Mouse (Mus musculus): ENCODE measurements around the gene Tns2. TPM values are rescaled to one million over a fixed set of nuclear protein-coding genes. Genes with fewer than 3 reads are reported as not detected.
"Not testable (repeated sequence)": the region's sequence is repeated elsewhere in the genome, so short reads cannot be mapped to it uniquely, and the experiment has no call there.

Gene Tns2
- polyA plus RNA-seq, 1 experiment from 2014 or later = 72.8 TPM

DNA sequence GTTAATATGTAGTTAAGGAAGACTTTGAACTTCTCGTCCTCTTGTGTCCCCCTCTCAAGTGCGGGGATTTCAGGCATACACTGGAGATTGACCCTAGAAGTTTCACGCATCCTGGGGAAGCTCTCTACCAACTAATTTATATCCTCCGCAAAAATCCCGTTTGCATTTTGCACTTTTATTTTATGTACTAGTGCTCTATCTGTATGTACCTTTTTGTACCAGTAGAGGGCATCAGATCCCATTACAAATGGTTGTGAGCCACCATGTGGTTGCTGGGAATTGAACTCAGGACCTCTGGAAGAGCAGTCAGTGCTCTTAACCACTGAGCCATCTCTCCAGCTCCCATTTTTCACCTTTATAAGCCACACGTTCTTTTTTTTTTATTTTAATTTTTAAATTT is 54.8 kb downstream of the Tns2 start:
- WGBS = 85% methylated on average over 6 of the region's 6 CpGs

GRCm38 (mm10) chr15:102156836-102157235 is 56.6 kb downstream of the Tns2 start:
- 0 out of 2 replicates have a peak overlapping the region, but pooled peaks have one; percentile 20 for H3K9ac ChIP-seq (ENCODE audit: low read length)
- no peaks in the 10 kb centered on the region for H3K36me3 ChIP-seq (ENCODE audit: control insufficient read depth, insufficient read depth, low read length)
- no peaks in the 10 kb centered on the region; the same call in 1 of the 2 replicates for H3K4me1 ChIP-seq (replicated peaks; ENCODE audit: control insufficient read depth, insufficient read depth, low read length)
- WGBS = 41% methylated on average over 20 of the region's 20 CpGs
- no peak overlapping the region for H3K4me3 ChIP-seq (ENCODE audit: low read length)
- H3K27ac ChIP-seq (ENCODE audit: low read length) = no peak overlapping the region
- peak; percentile 38; the same call in 1 of the 2 replicates for ATAC-seq (ENCODE audit: low read depth)
- H3K27me3 ChIP-seq (ENCODE audit: control insufficient read depth, insufficient read depth, low read depth, low read length) = no peaks in the 10 kb centered on the region
- H3K4me2 ChIP-seq (ENCODE audit: low read depth, low read length) = no peak overlapping the region
- H3K9me3 ChIP-seq (ENCODE audit: control insufficient read depth, low read length) = no peaks in the 10 kb centered on the region

More for the DNA sequence above, 54.8 kb downstream of the Tns2 start:
- H3K9me3 ChIP-seq (ENCODE audit: control insufficient read depth, low read length); H3K27me3 ChIP-seq (ENCODE audit: control insufficient read depth, insufficient read depth, low read depth, low read length); H3K36me3 ChIP-seq (ENCODE audit: control insufficient read depth, insufficient read depth, low read length); H3K4me2 ChIP-seq (ENCODE audit: low read depth, low read length); H3K27ac ChIP-seq (ENCODE audit: low read length); H3K9ac ChIP-seq (ENCODE audit: low read length); H3K4me3 ChIP-seq (ENCODE audit: low read length); ATAC-seq (ENCODE audit: low read depth): not testable (repeated sequence)
- H3K4me1 ChIP-seq (replicated peaks; ENCODE audit: control insufficient read depth, insufficient read depth, low read length) = peaks cover 10% of the 10 kb centered on the region

GRCm38 (mm10) chr15:102160415-102161060 is 60.3 kb downstream of the Tns2 start:
- H3K9me3 ChIP-seq (ENCODE audit: control insufficient read depth, low read length) = no peaks in the 10 kb centered on the region
- H3K9ac ChIP-seq (ENCODE audit: low read length) = no peak overlapping the region
- H3K4me1 ChIP-seq (replicated peaks; ENCODE audit: control insufficient read depth, insufficient read depth, low read length) = no peaks in the 10 kb centered on the region; the same call in 1 of the 2 replicates
- H3K36me3 ChIP-seq (ENCODE audit: control insufficient read depth, insufficient read depth, low read length) = no peaks in the 10 kb centered on the region
- H3K27ac ChIP-seq (ENCODE audit: low read length) = no peak overlapping the region
- no peak overlapping the region for H3K4me3 ChIP-seq (ENCODE audit: low read length)
- H3K27me3 ChIP-seq (ENCODE audit: control insufficient read depth, insufficient read depth, low read depth, low read length) = no peaks in the 10 kb centered on the region
- WGBS = 54% methylated on average over 27 of the region's 27 CpGs
- H3K4me2 ChIP-seq (ENCODE audit: low read depth, low read length) = no peak overlapping the region
- no peak for ATAC-seq (ENCODE audit: low read depth)

DNA sequence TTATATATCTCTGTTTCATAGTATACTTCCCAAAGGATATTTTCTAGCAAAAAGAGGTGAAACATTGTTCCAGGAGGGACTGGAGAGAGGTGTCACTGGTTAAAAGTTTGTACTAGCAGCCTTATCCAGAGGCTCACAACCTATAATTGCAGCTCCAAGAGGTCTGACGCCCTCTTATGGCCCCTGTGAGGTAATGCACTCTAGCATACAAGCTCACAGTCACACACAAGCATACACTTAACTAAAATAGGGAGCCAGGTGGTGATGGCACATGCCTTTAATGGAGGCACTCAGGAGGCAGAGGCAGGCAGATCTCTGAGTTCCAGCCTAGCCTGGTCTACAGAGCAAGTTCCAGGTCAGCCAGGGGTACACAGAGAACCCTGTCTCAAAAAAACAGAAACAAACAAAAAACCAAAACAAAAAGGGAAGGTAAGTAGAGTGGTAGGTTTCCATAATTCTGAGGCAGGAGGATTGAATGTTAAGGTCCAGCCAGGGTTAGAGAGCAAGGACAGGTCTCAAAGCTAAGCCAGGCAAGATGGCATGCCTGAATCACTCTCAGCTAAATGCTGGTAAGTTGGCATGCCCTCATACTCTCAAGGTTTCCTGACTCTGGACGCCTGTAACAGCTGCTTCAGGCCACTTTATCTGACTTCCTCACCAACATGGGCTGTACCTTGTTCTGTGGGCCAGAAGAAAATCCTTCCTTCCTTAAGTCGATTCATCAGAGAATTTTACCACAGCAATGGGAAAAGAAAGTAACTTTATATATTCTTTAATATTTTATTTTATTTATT is 63.9 kb downstream of the Tns2 start:
- no peak for ATAC-seq (ENCODE audit: low read depth)
- Histone ChIP-seq H3K27ac (ENCODE audit: low read length) (no peak overlapping the region), H3K9ac (ENCODE audit: low read length) (no peak overlapping the region), H3K4me2 (ENCODE audit: low read depth, low read length) (no peak overlapping the region), H3K27me3 (ENCODE audit: control insufficient read depth, insufficient read depth, low read depth, low read length) (no peaks in the 10 kb centered on the region), H3K4me3 (ENCODE audit: low read length) (no peak overlapping the region), H3K4me1 (replicated peaks; ENCODE audit: control insufficient read depth, insufficient read depth, low read length) (peaks cover 11% of the 10 kb centered on the region), H3K36me3 (ENCODE audit: control insufficient read depth, insufficient read depth, low read length) (no peaks in the 10 kb centered on the region), H3K9me3 (ENCODE audit: control insufficient read depth, low read length) (no peaks in the 10 kb centered on the region)
- 50% methylated on average over 3 of the region's 3 CpGs for WGBS

DNA sequence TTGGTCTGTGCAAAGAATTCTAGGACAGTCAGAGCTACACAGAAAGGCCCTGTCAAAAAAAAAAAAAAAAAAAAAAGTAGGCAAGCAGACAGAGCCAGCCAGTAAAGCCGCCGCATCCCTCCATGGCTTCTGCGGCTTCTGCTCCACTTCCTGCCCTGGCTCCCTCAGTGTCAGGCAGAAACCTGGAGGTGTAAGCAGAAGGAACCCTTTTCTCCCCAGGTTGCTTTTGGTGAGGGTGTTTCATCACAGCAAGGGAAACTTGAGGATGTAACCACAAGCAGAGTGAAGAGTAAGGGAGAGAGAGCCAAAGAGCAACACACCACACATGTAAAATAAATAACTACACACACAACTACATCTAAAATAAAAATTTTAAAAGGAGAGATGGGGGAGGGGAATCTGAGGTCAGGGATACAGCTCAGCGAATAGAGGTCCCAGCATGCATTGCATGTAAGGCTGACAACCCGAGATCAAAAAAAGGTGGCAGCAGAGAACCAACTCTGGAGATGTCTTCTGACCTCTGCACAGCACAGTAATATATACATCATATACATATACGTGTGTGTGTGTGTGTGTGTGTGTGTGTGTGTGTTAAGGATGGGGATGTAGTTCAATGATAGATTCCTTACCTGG is 65.4 kb downstream of the Tns2 start:
- no peaks in the 10 kb centered on the region for H3K9me3 ChIP-seq (ENCODE audit: control insufficient read depth, low read length)
- H3K27me3 ChIP-seq (ENCODE audit: control insufficient read depth, insufficient read depth, low read depth, low read length) = no peaks in the 10 kb centered on the region
- no peak overlapping the region for H3K4me2 ChIP-seq (ENCODE audit: low read depth, low read length)
- H3K36me3 ChIP-seq (ENCODE audit: control insufficient read depth, insufficient read depth, low read length) = no peaks in the 10 kb centered on the region
- WGBS = 19% methylated on average over 6 of the region's 6 CpGs
- no peak overlapping the region for H3K4me3 ChIP-seq (ENCODE audit: low read length)
- H3K4me1 ChIP-seq (replicated peaks; ENCODE audit: control insufficient read depth, insufficient read depth, low read length) = peaks cover 11% of the 10 kb centered on the region
- H3K9ac ChIP-seq (ENCODE audit: low read length) = no peak overlapping the region
- H3K27ac ChIP-seq (ENCODE audit: low read length) = no peak overlapping the region
- ATAC-seq (ENCODE audit: low read depth) = no peak

Other genes with a start within 250 kb of the Tns2 start
- 0.29 and 4.4 TPM in 2 replicates for gene Krt1, start 249.6 kb upstream of the Tns2 start, polyA plus RNA-seq (2015; fragmentation: Nextera tagmentation; extraction: Ambion mirVana)
- gene Krt77, start 230.7 kb upstream of the Tns2 start, polyA plus RNA-seq (2015; fragmentation: Nextera tagmentation; extraction: Ambion mirVana) = 1.0 TPM in 1 of 2 replicates, not detected in the other
- gene Krt76, start 207.5 kb upstream of the Tns2 start, polyA plus RNA-seq (2015; fragmentation: Nextera tagmentation; extraction: Ambion mirVana) = not detected in 2 replicates
- gene Krt4, start 175.7 kb upstream of the Tns2 start, polyA plus RNA-seq (2015; fragmentation: Nextera tagmentation; extraction: Ambion mirVana) = 14.2 and 23.3 TPM in 2 replicates
- 0.80 and 1.2 TPM in 2 replicates for gene Krt79, start 160.1 kb upstream of the Tns2 start, polyA plus RNA-seq (2015; fragmentation: Nextera tagmentation; extraction: Ambion mirVana)
- 0.10 and 0.21 TPM in 2 replicates for gene Krt78, start 146.1 kb upstream of the Tns2 start, polyA plus RNA-seq (2015; fragmentation: Nextera tagmentation; extraction: Ambion mirVana)
- 402 and 445 TPM in 2 replicates for gene Krt8, start 95.9 kb upstream of the Tns2 start, polyA plus RNA-seq (2015; fragmentation: Nextera tagmentation; extraction: Ambion mirVana)
- gene Krt18, start 72.2 kb upstream of the Tns2 start, polyA plus RNA-seq (2015; fragmentation: Nextera tagmentation; extraction: Ambion mirVana) = 263 and 293 TPM in 2 replicates
- gene Eif4b, start 26.6 kb upstream of the Tns2 start, polyA plus RNA-seq (2015; fragmentation: Nextera tagmentation; extraction: Ambion mirVana) = 122 and 123 TPM in 2 replicates
- gene Spryd3, start 35.8 kb downstream of the Tns2 start, polyA plus RNA-seq (2015; fragmentation: Nextera tagmentation; extraction: Ambion mirVana) = 21.2 and 22.7 TPM in 2 replicates
- 25.8 and 34.5 TPM in 2 replicates for gene Igfbp6, start 43.9 kb downstream of the Tns2 start, polyA plus RNA-seq (2015; fragmentation: Nextera tagmentation; extraction: Ambion mirVana)
- 0.30 and 0.50 TPM in 2 replicates for gene Soat2, start 50.1 kb downstream of the Tns2 start, polyA plus RNA-seq (2015; fragmentation: Nextera tagmentation; extraction: Ambion mirVana)
- gene Zfp740, start 102.8 kb downstream of the Tns2 start, polyA plus RNA-seq (2015; fragmentation: Nextera tagmentation; extraction: Ambion mirVana) = 64.0 and 67.0 TPM in 2 replicates
- gene Csad, start 104.3 kb downstream of the Tns2 start, polyA plus RNA-seq (2015; fragmentation: Nextera tagmentation; extraction: Ambion mirVana) = 69.5 and 70.6 TPM in 2 replicates
- 3.0 and 3.9 TPM in 2 replicates for gene Itgb7, start 131.5 kb downstream of the Tns2 start, polyA plus RNA-seq (2015; fragmentation: Nextera tagmentation; extraction: Ambion mirVana)
- gene Rarg, start 157.1 kb downstream of the Tns2 start, polyA plus RNA-seq (2015; fragmentation: Nextera tagmentation; extraction: Ambion mirVana) = 46.7 and 46.9 TPM in 2 replicates
- 0.34 and 0.57 TPM in 2 replicates for gene Gm9918, start 170.2 kb downstream of the Tns2 start, polyA plus RNA-seq (2015; fragmentation: Nextera tagmentation; extraction: Ambion mirVana)
- gene Mfsd5, start 179.0 kb downstream of the Tns2 start, polyA plus RNA-seq (2015; fragmentation: Nextera tagmentation; extraction: Ambion mirVana) = 58.3 and 61.1 TPM in 2 replicates
- 27.3 and 30.6 TPM in 2 replicates for gene Espl1, start 195.9 kb downstream of the Tns2 start, polyA plus RNA-seq (2015; fragmentation: Nextera tagmentation; extraction: Ambion mirVana)
- gene Pfdn5, start 225.7 kb downstream of the Tns2 start, polyA plus RNA-seq (2015; fragmentation: Nextera tagmentation; extraction: Ambion mirVana) = 390 and 403 TPM in 2 replicates
- 98.3 and 101 TPM in 2 replicates for gene Myg1, start 231.3 kb downstream of the Tns2 start, polyA plus RNA-seq (2015; fragmentation: Nextera tagmentation; extraction: Ambion mirVana)